Mouse (Mus musculus) cerebellum, adult (tissue): ENCODE measurements around the gene Timm29.

ENCODE experiments used
- ATAC-seq: cut with Nextera tagmentation; 2 replicates; pipeline ENCODE4 v1.9.2; 2017; ENCODE audit warnings: mild to moderate bottlenecking, moderate library complexity, mixed read lengths; ENCODE audit not compliant: insufficient number of reproducible peaks, low FRiP score, low TSS enrichment

The Timm29 gene

DNA sequence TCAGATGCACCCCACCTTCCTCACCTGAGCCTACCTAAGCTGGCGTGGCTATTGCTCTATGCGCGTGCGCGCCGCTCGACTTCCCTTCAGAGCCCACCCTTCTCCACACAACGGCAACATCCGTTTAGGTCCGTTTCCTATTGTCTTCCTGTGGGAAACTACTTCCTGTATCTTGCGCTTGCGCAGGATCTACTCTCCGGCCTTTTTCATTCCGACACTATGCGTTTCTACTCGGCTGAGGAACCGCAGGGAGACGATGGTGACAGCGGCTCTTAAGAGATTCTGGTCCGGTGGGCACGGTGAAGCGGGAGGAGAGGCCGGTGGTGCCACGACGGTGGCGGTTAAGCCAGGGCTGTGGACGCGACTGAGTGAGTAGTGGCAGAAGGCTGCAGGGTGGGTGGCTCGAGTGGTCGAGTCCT, at the start of gene Timm29, which contains the start of gene Yipf2:
Gene Timm29 (plus strand): TSS at position 20 of the 419 bp plus-strand sequence.
Gene Yipf2 (minus strand): TSS at position 126 of the 419 bp plus-strand sequence.
- peak; percentile 79 for ATAC-seq

DNA sequence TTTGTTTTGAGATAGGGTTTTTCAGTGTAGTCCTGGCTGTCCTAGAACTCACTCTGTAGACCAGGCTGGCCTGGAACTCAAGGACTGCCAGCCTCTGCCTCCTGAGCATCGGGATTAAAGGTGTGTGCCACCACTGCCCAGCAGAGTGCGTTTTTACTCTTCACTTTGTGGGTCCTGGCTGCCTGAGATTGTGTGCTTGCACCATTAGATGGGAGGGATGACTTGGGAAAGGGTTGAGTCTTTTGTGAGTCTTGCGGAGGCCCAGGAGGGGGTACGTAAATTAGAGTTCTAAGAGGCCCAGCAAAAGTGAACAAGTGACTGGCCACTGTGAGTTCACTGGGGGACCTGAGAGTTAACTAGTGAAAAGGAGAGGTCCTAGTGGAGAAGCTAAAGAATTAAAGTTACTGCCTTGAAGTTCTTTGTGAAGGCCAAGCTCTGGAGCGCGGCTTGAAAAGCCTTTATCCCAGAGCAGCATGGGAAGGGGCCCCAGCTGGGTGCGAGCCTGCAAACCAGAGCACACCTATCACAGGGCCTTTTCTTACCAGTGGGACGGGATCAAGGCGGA, 47.1 kb upstream of the Timm29 start:
- peak; percentile 49 for ATAC-seq

DNA sequence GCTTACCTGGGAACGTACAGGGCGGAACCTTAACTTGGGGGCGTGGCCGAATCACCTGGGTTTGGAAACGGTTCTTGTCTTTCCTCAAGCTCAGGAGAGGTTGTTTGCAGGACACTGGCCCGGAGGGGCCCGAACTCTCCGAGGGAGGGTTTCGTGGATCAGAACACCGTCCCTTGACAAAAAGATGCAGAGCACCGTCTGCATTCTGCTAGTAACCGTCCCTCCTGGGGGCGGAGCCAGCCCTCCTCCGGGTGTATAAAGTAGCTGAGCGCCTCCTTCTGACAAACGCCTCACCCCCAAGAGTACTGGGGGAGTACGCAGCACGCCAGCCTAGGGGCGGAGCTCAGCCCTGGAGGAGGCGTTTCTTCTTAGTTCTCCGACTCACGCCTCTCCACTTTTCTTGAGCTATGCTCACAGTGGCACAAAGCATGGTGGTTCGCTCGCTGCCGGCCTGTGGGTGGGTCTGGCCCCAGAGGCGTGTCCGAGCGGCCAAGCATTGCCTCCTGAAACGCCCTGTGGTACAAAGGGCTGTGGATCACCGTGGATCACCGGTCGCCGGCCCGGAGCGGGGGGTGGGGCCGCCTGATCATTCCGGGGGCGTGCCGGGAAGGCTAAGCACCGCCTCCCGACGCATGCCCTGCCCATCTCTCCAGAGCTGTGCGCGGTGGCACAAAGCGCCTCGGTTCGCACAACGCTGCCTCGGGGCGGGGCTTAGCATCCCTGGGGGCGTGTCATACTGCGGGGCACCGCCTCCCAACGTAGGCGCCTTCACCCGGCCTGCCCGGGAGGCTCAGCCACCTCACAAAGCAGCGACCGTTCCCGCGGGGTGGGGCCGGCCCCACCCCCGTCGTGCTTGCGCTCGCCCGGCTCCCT, 46.4 kb upstream of the Timm29 start:
- ATAC-seq = peak; percentile 87

DNA sequence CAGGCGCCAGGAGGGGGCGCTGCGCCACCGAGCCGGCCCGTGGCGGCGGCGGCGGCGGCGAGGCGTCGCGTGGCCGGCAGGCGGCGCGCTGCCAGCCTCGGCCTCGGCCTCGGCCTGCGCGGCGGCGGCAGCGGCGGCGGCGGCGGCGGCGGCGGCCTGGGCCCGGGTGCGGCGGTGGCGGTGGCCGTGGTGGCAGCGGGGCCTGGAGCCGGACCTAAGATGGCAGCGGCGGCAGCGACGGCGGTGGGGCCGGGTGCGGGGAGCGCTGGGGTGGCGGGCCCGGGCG, 45.8 kb upstream of the Timm29 start, which contains the start of gene Carm1:
Gene Carm1 (plus strand): TSS at position 106 of the 286 bp plus-strand sequence.
- no peak for ATAC-seq

DNA sequence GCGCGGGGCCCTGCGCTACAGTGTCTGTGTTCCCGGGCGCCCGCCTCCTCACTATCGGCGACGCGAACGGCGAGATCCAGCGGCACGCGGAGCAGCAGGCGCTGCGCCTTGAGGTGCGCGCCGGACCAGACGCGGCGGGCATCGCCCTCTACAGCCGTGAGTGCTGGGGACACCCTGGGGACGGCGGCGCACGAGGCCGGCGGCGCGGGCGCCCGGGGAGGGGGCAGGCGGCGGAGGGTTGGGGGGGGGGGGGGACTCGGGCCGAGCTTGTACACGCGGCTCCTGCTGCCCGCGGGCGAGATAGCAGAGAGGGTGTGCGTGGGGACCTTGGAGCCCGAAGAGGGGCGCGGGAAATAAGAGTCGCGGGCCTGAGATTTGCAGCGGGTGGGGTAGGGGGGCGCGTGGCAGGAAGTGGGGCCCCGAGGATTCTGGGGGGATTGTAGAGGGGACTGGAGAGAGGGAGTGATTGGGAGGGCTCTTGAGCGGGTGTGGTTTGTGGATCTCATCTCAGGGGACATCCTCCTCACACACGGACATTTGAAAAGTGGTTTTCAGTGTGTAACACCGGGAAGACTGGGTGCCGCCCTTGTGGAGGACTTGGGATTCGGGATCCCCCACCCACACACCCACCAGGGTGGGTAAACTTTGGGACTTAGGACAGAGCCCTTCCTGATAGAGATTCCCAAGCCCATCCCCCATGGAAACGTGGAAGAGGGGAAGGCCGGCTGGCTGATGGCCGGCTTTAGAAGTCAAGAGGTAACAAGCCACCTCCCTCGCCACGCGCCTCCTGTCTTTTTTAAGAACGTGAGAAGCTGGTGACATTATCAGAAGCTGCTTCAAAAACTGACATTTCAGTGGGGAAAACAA, 45.2 kb upstream of the Timm29 start:
- ATAC-seq = peak; percentile 5; the same call in 1 of the 2 replicates

DNA sequence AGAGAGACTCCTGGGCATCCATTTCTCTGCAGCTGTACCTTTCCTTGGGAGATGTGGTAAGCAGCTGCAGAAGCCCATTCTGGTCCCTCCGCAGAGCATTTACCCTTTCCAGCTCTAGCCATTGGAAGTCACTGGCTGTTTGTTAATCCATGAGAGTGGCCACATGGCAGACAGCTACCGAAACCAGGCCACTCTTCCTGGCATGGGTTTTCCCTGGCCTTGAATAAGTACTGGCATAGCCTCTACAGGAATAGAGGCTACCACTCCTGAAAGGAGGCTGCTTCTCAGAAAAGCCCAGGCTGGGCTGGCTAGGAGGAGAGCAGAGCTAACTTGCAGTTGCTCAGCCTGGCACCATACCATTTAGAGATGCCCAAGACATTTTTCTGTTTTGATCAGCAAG, 41.5 kb upstream of the Timm29 start:
- no peak for ATAC-seq

DNA sequence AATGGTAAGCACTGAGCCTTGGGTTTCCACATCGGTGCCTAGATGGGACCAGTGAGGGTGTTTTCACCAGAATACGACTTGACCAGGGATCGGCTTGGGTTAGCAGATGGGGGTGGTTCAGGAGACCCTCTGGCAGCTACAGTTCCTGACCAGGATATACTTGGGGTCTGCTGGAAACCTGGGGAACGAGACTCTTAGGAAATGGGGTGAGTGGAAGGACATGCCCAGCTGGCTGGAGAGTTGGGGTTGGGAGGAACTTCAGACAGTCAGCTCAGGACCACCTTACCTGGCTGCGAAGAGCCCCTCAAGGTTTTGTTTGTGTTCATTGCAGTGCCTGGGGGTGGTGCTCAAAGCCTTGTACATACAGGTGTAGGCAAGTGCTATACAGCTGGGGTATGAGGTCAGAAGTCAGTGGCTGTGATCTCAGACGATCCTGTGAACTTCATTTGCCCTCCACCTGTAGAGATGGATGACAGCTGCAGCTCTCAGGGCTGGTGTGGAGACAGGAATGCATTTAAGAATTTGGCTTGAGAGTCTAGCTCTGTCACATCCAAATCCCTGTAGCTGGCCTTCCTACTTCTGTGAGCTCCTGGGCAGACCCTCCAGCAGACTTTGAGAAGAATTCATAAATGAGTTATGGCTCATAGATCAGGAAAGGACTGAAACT, 38.8 kb upstream of the Timm29 start:
- ATAC-seq = no peak

DNA sequence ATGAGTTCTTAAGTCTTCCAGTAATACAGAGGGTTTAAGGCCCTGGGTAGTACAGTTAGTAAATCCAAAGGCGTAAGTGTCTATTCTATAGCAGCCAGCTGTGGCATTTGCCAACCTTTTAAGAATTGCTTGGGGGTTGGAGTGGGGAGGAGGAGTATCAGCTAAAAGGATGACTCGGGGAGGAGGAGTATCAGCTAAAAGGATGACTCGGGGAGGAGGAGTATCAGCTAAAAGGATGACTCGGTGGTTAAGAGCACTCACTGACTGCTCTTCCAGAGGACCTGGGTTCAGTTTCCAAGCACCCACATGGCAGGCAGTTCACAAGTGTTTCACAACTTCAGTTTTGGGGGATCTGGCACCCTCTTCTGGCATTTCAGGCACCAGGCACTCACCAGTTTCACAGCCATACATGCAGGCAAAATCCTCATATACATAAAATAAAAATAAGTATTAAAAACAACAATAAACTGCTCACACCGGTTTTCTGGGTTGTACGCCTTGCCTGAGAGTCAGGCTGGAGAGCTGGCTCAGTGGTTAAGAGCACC, 37.3 kb upstream of the Timm29 start:
- ATAC-seq = no peak

DNA sequence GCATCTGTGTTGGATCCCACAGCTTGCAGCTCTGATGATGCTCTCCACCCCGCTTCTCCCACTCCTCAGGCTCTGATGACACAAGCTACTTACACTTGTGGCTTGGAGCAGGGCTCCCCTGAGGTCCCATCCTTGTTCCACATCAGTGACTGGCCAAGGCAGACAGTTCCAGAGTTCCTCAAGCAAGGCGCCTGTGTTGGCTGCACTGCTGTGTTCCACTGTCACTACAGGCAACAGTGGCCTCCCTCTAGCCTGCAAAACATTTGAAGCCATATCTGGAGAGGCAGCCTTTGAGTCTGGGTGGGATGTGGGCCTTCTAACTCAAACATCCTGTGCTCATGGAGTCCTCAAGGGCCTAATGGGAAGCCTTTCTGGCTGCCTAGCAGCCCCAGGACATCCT, 35.5 kb upstream of the Timm29 start:
- no peak for ATAC-seq

DNA sequence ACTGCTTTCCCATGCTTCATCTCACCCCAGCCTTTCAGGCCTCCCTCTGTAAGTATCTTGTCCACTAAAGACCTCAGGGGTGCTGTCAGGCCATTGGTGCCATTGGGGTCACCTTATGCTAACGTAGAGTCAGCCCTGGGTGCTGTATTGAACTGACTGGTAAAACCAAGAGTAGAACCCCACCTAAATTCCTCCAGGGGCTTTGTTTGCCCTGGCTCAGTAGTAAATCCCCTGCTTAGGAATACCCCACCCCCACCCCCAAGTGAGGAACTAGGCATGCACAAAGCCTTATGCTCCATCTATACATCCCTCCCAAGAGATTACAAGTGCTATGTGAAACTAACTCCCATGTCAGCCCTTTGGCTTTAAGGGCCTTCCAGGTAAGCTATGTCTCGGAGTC, 35.0 kb upstream of the Timm29 start:
- no peak for ATAC-seq

DNA sequence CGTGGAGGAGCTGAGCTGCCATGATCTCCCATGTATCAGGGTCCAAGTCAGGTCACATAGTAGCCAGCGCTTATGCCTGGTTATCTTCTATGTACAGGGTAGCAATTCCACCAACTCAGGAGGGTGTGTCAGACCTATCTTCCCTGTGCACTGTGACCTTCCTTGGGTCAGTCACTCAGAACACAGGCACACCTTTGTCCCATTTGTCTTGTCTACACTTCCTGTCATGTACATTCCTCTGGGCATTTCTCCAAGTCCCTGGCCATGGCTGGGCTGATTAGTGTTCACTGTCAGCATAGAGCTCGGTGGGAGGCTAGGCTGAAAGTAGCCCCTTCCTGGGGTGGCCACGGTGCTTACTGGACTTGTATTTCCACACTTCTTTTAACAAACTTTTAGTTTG, 34.2 kb upstream of the Timm29 start:
- ATAC-seq = no peak

DNA sequence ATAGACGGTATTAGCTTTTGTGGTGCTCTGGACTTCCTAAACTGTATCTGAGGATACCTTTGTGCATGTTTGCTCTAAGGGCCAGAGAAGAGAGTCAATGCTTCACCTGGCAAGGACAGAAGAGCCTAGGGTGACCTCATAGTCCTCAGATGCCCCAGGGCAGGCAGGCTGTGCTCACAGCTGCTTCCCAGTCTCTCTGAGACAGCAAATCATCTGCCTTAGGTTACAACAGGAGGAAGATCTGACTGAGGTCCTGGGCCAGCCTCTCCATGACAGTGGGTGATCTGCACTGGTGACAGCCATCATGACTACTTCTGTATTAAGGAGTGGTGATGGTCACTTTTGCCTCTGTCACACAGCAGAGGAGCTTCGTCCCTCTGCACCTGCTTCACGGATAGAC, 33.4 kb upstream of the Timm29 start:
- ATAC-seq = no peak

DNA sequence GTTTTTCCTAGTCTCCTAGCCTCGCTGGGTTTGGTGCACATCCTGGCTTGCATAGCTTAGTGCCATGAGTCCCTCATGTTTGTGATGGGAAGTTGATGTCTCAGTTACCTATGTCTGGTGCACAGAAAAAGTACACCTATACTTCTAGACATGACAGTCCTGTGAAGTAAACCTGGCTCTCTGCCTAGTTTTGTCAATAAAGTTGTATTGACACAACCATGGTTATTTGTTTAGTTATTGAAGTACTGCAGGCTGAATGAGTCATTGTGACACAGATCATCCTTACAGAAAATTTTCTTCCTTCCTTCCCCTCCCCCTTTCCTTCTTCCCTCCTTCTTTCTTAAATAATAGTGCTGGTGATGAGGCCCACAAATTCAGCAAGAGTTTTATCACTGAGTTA, 28.1 kb upstream of the Timm29 start:
- ATAC-seq = no peak

DNA sequence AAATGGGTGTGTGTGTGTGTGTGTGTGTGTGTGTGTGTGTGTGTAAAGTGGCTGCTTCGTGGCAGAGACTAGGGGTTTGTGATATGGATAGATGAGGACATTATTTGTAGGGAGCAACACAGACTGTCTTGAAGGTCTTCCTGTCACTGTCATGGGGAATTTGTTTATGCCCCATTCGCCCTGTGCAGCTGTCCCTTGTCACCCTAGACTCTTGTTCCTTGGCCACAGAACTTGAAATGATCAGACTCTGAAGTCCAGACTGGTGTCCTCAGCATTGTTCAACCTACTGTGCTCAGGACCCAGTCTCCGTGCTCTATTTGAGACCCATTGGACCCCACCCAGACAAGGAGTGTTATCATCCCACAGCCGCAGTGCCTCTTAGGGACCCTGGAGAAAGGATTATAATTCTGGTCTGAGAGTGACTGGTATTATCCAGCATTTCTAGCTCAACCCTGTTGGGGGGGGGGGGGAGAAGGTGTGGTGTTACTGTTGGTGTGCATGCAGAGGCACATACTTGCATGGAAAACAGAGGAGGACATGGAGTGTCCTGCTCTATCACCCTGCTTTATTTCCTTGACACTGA, 27.4 kb upstream of the Timm29 start:
- ATAC-seq = no peak

DNA sequence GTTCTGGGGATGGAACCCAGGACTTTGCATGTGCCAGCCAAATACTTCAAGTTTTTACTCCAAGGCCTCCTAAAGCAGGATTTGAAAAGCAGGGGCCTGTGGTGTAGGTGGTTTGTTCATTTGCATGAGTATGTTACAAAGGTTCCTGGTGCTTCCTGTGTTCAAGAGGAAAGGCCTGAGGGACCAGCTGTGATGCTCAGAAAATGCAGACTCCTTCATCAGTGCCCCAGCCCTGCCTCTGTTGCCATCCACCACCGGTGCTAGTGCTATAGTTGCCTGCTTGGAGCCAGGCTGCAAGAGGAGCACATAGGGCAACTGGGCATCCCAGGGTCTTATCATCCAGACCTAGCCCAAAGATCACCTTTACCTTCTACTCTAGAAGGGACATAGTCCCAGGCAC, 26.0 kb upstream of the Timm29 start:
- no peak for ATAC-seq

DNA sequence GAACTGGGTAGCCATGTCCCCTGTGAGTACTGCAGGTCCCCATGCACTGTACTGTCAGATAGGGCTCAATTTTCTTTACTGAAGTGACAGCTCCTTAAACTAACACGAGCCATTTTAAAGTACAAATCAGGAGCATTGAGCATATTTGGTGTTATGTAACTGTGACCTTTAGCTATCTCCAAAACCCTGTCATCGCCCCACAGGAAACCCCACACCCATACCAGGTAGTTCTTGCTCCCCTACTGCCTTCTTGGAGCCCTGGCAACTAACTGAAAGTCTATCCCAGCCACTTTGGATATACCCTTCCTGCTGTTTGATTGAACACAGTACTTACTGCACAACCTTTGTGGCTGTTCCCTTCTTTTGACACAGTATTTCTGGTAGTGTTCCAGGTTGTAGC, 25.5 kb upstream of the Timm29 start:
- ATAC-seq = no peak

DNA sequence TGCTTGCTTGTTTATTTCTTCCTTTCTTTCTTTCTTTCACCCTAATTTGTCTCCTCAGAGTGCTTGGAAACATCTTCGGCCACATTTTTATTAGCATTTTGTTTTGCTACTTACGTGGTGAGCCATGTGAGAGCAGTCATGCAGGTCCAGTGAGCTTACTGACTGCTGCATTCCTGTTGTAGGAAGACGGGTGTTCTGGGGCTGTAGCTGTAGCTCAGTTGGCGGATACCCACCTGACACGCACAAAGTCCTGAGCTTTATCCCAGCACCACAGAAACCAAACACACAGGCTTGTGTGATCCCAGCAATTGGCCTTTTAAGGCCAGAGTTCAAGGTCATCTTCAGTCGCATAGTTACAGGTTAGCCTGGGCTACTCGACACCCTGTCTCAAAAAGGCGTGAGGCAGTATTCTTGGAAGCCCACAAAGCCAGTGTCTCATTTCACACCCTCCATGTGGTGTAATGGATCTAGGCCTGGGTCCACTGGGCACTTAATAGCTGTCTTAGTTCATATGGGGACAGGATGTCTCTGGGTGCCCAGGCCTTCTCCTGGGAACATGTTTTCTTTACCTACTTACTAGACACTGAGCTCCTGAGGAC, 23.8 kb upstream of the Timm29 start:
- ATAC-seq = no peak

DNA sequence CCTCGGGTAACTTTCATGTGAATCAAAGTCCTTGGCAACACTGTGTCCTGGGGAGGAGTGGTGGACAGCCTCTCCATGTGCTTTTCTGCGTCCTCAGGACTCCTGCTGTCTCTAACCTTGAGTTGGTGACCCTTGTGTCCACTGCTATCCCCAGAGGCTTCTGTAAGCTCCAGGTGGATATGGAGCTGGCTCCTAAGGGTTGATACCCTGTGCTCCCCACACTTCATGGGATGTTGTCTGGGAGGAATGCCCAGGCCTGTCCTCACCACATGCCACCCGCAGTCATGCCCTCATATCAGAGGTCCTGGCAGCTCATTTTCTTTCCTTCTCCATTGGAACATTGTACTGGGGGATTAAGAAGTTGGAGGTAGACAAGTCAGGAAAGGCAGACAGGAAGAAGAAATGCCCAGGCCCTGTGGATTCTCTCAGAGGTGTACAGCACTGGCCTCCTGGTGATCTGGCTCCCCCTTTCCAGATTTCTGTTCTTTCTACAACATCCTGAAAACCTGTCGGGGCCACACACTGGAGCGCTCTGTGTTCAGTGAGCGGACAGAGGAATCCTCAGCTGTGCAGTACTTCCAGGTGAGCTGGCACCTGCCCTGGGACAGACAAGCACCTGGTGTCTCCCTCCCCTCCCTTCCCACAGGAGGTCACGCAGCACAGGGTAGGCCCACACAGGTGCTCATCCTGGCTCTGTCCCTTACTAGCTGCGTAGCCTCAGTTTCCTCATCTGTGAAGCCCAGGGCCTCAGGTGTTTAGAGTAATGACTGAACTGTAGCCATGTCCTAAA, 18.3 kb upstream of the Timm29 start:
- no peak for ATAC-seq

DNA sequence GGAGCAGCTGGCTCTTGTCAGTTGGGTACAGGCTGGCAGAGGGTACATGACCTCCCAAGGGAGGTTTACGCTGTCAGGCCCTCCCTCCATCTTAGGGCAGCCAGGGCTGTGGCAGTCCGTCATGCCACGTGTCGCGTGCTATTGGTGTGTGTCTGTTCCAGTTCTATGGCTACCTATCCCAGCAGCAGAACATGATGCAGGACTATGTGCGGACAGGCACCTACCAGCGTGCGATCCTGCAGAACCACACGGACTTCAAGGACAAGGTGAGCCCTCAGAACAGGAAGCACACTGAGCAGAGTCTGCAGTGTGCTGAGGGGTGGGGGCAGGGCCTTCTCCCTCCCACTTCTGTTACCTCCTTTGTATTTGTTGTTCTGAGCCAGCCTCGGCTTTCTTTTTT, 17.3 kb upstream of the Timm29 start:
- ATAC-seq = no peak
